In the genomic region with DNA sequence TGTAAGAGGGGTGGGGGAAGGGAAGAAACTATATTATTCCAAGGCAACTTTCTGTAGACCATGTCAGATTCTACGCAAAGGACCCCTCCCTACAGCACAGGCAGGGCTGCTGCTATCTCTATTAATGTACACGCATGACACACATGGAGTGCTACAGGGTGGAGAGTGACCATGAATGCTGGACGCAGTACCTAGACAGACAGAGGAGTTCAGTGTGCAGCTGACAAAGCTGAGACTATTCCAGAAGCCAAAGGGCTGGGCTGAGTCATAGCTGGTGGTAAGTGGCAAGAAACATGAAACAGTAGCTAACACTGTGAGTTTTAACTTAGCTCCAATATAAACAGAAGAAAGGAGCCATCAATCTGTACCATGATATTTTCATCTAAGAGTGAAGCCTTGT, we compare ENCODE assay signal across 16 mouse cellular contexts.
"Had no signal": no experiment of that assay in that cellular context is flagged by ENCODE, and none has a peak within 500 bp of the region (broad histone marks: within the 10 kb centered on the region; RNA-seq: fewer than 3 reads in every experiment).

No protein-coding gene starts in this region.

- DNase-seq: gastrocnemius, postnatal 14 days; gastrocnemius, postnatal 36 days; heart, adult 18-20 months; heart, postnatal 14 days; heart, postnatal 36 days; kidney, adult 11 months; kidney, adult 2 months; kidney, adult 9 months; kidney, postnatal 14 days; kidney, postnatal 36 days; layer of hippocampus, adult 9-11 months; layer of hippocampus, postnatal 36 days; left cerebral cortex, postnatal 4 days had no signal

- ATAC-seq: hindbrain, postnatal 0 days; intestine, embryonic 16.5 days; liver, embryonic 12.5 days had no signal
